Mouse (Mus musculus) T-helper 17 cell (primary cell): ENCODE data around the gene Flnc.

Source experiments
- in situ Hi-C, 2 experiments: fragments of 300-600 bp; cut with MboI, MseI; formaldehyde crosslinking; loops; 1 replicate in 1 of 2; 2 replicates in 1 of 2; pipeline ENCODE4 v1.15.1; 2025; ENCODE audit warnings: high pct_unique_total_duplicates in 2 of 2

The Flnc gene

GRCm38 (mm10) chr6:29482691-29483090 lies 49.6 kb downstream of the Flnc start:
- in situ Hi-C loops: no loop called here

- in situ Hi-C loops: no loop called here
These were observed 51.9 kb downstream of the Flnc start for GRCm38 (mm10) chr6:29484716-29485559.

GRCm38 (mm10) chr6:29485951-29486350 lies 52.9 kb downstream of the Flnc start:
- in situ Hi-C loops: no loop called here

- in situ Hi-C loops: loop anchor here in 1 of 2 experiments (10.0 kb wide), 1 partner anchor 1481 kb away; no protein-coding TSS in a partner anchor
These were observed 61.0 kb downstream of the Flnc start for GRCm38 (mm10) chr6:29494101-29494500.

- in situ Hi-C loops: loop anchor here in 1 of 2 experiments (10.0 kb wide), 1 partner anchor 1479 kb away; no protein-coding TSS in a partner anchor
These were observed 63.2 kb downstream of the Flnc start for GRCm38 (mm10) chr6:29496270-29496669.

GRCm38 (mm10) chr6:29497791-29498190 lies 64.7 kb downstream of the Flnc start:
- in situ Hi-C loops: loop anchor here in 1 of 2 experiments (10.0 kb wide), 1 partner anchor 1477 kb away; no protein-coding TSS in a partner anchor

GRCm38 (mm10) chr6:29500177-29500576 lies 67.1 kb downstream of the Flnc start:
- in situ Hi-C loops: no loop called here

- in situ Hi-C loops: no loop called here
These were observed 67.8 kb downstream of the Flnc start for GRCm38 (mm10) chr6:29500810-29501209.

- in situ Hi-C loops: no loop called here
These were observed 68.5 kb downstream of the Flnc start for GRCm38 (mm10) chr6:29501599-29501998.

GRCm38 (mm10) chr6:29505493-29505892 lies 72.4 kb downstream of the Flnc start:
- in situ Hi-C loops: no loop called here

- in situ Hi-C loops: no loop called here
These were observed 73.8 kb downstream of the Flnc start for GRCm38 (mm10) chr6:29506834-29507233.

GRCm38 (mm10) chr6:29507447-29508309 lies 74.6 kb downstream of the Flnc start, which contains the start of gene Kcp:
Kcp (minus strand) TSS chr6:29507952.
- in situ Hi-C loops: no loop called here

GRCm38 (mm10) chr6:29509086-29509485 lies 76.0 kb downstream of the Flnc start:
- in situ Hi-C loops: no loop called here
